Mouse (Mus musculus) hindbrain, embryonic 14.5 days (tissue): ENCODE results near the gene Fgf8. TPM values are rescaled to one million over a fixed set of nuclear protein-coding genes. Genes with fewer than 3 reads are reported as not detected.

ENCODE experiments used
- ATAC-seq: fragments of 200-750 bp; cut with Nextera tagmentation; 2 replicates; pipeline ENCODE4 v1.8.0; 2017; ENCODE audit warnings: moderate number of reproducible peaks, mild to moderate bottlenecking, moderate TSS enrichment, moderate library complexity; ENCODE audit not compliant: low FRiP score
- DNase-seq: peaks from one replicate; pipeline ENCODE4 v3.0.0-alpha.2; 2015; ENCODE audit warnings: low spot score
- H3K27ac ChIP-seq: fragments of 300-500 bp; sonication (generic); 2 replicates; pipeline ENCODE4 v1.5.1; 2014; ENCODE audit warnings: mild to moderate bottlenecking, moderate library complexity
- H3K27me3 ChIP-seq: fragments of 300-500 bp; sonication (generic); 2 replicates; pipeline ENCODE4 v1.6.1; 2014; ENCODE audit warnings: mild to moderate bottlenecking, low read length, mixed read lengths; ENCODE audit not compliant: control insufficient read depth, insufficient read depth
- H3K36me3 ChIP-seq: fragments of 300-500 bp; sonication (generic); replicated peaks from 2 replicates; pipeline ENCODE4 v1.6.1; 2014; ENCODE audit not compliant: control insufficient read depth, insufficient read depth
- H3K4me1 ChIP-seq: fragments of 300-500 bp; sonication (generic); replicated peaks from 2 replicates; pipeline ENCODE4 v1.6.1; 2014; ENCODE audit warnings: antibody characterized with exemption, low read length, mixed read lengths; ENCODE audit not compliant: control insufficient read depth, insufficient read depth
- H3K4me2 ChIP-seq: fragments of 300-500 bp; sonication (generic); replicated peaks from 2 replicates; pipeline ENCODE4 v1.6.1; 2014; ENCODE audit warnings: mild to moderate bottlenecking, moderate library complexity
- H3K4me3 ChIP-seq: fragments of 300-500 bp; sonication (generic); replicated peaks from 2 replicates; pipeline ENCODE4 v1.5.1; 2014; ENCODE audit warnings: mild to moderate bottlenecking, low read length
- H3K9ac ChIP-seq: fragments of 300-500 bp; sonication (generic); 2 replicates; pipeline ENCODE4 v1.6.1; 2014
- H3K9me3 ChIP-seq: fragments of 300-500 bp; sonication (generic); 2 replicates; pipeline ENCODE4 v1.6.1; 2016; ENCODE audit warnings: low read length; ENCODE audit not compliant: control insufficient read depth
- WGBS: fragments of 180-500 bp; shearing (Covaris S2); extraction: QIAGEN DNeasy Blood & Tissue Kit; methylation state at CpG from one replicate; pipeline ENCODE4 v1.1.7; 2014; 5-methylcytosine and 5-hydroxymethylcytosine counted together
- polyA plus RNA-seq: library from polyadenylated mRNA; unstranded; fragments of >200 nt; fragmentation: Nextera tagmentation; extraction: Ambion mirVana; gene quantifications from 2 replicates; pipeline ENCODE4 v1.2.1, GENCODE M21; 2014

Fgf8 gene
- polyA plus RNA-seq, 1 experiment from 2014 or later, result 0.19 TPM

DNA sequence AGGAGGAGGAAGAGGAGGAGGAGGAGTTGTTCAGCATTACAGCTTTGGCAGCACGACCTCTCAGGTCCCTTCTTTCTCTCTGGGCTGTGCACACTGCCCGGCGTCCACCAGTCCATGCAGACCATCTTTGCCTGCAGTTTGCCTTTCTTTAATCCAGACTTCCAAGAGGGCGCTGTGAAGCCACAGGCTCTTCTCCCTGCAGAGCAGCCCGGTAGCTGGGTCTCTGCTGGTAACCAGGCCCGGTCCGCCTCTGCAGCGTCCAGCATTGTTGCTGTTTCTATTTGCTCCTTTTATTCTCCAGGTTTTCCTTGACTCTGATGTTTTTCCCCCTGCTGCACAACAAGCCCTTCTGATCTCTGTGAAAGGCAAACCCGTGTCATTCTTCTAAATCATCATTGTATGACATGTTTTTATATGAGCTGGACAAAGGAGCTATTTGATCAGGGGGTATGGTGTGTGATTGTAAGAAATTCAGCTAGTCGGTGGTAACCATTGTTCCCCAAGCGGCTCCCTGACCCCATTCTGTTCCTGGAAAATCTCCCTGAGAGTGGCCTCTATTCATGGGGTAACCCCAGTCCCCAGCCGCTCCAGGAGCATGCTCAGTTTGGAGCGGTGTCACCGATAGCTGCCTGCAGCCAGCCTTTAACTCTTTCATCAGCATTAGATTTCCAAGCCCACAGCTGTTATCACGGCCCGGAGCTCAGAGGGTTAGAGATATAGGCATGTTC, 25.1 kb downstream of the Fgf8 start:
- Histone ChIP-seq H3K9me3 (no peaks in the 10 kb centered on the region), H3K36me3 (no peaks in the 10 kb centered on the region), H3K27ac (peak overlapping the region; percentile 84), H3K4me1 (peaks cover 15% of the 10 kb centered on the region), H3K4me3 (peak overlapping the region; percentile 24), H3K9ac (peak overlapping the region; percentile 55), H3K27me3 (peaks cover 68% of the 10 kb centered on the region), H3K4me2 (peak overlapping the region; percentile 56)
- ATAC-seq (peak; percentile 84), DNase-seq (peak; percentile 70)
- under 1% methylated on average over 16 of the region's 16 CpGs for WGBS

GRCm38 (mm10) chr19:45708704-45709103, 34.0 kb downstream of the Fgf8 start:
- no peak overlapping the region for H3K27ac ChIP-seq
- H3K9ac ChIP-seq, result no peak overlapping the region
- WGBS, result 76% methylated on average over 3 of the region's 3 CpGs
- no peaks in the 10 kb centered on the region for H3K9me3 ChIP-seq
- no peak for ATAC-seq
- no peak overlapping the region for H3K4me3 ChIP-seq
- peaks cover 11% of the 10 kb centered on the region for H3K27me3 ChIP-seq
- no peaks in the 10 kb centered on the region for H3K36me3 ChIP-seq
- DNase-seq, result no peak
- no peaks in the 10 kb centered on the region for H3K4me1 ChIP-seq
- no peak overlapping the region for H3K4me2 ChIP-seq

DNA sequence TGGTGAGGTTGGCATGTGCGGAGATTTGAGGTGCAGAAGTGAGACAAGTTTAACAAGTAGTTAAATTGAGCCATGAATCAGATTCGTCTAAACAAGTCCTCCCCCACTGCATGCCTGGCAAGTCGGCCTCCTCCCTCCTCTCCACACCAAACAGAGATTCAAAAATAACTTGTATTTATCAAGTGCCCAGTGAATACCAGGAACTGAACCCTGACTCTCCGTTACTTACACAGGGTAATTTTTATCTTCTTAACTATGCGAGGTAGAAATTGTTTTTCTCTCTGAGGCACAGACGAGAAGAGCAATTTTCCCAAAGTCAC, 46.5 kb downstream of the Fgf8 start:
- H3K4me2 ChIP-seq, result no peak overlapping the region
- H3K27ac ChIP-seq, result no peak overlapping the region
- H3K4me1 ChIP-seq, result no peaks in the 10 kb centered on the region
- H3K4me3 ChIP-seq, result no peak overlapping the region
- no peak for ATAC-seq
- H3K27me3 ChIP-seq, result peaks cover 14% of the 10 kb centered on the region
- no peak overlapping the region for H3K9ac ChIP-seq
- DNase-seq, result no peak
- no peaks in the 10 kb centered on the region for H3K9me3 ChIP-seq
- no peaks in the 10 kb centered on the region for H3K36me3 ChIP-seq
- 57% methylated on average over 6 of the region's 6 CpGs for WGBS

DNA sequence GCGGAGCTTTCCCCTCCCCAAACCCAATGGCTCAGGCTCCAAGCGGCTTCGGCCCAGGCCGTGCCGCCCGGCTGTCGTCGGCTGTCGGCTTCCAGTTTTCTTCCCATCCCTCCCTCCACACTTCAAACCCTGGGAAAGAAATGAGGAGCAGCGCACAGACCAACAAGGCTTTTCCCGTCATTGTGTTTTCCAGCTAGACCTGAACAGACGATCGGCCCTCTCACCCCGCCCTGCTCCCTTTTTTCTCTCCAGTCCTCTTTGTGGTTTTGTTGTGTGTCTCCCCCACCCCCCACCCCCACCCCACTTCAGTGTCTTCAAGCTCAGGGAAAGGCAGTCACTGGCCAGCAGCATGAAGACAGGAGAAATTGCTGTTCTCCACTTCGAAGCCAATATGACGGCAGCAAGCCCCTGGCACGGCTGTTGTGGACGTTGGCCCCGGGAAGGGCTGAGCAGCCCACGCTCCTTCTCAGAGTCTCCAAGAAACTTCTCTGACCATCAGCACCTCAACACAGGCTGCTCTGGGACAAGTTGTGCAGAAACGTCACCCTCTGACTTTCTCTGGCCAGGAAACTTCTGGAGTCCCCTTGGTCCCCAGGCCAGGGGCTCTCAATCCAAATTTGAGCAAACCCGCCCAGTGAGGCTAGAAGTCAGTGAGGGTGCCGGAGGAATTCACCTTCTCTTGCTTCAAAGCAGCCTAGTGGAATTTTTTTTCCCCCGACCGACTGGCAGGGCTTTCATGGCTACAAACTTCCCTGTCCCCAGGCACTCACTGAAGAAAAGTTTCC, 47.0 kb downstream of the Fgf8 start:
- no peak overlapping the region for H3K4me3 ChIP-seq
- no peak overlapping the region for H3K4me2 ChIP-seq
- WGBS, result 26% methylated on average over 25 of the region's 25 CpGs
- H3K36me3 ChIP-seq, result no peaks in the 10 kb centered on the region
- no peak overlapping the region for H3K9ac ChIP-seq
- H3K4me1 ChIP-seq, result no peaks in the 10 kb centered on the region
- ATAC-seq (no peak), DNase-seq (no peak)
- no peak overlapping the region for H3K27ac ChIP-seq
- H3K27me3 ChIP-seq, result peaks cover 14% of the 10 kb centered on the region
- no peaks in the 10 kb centered on the region for H3K9me3 ChIP-seq

DNA sequence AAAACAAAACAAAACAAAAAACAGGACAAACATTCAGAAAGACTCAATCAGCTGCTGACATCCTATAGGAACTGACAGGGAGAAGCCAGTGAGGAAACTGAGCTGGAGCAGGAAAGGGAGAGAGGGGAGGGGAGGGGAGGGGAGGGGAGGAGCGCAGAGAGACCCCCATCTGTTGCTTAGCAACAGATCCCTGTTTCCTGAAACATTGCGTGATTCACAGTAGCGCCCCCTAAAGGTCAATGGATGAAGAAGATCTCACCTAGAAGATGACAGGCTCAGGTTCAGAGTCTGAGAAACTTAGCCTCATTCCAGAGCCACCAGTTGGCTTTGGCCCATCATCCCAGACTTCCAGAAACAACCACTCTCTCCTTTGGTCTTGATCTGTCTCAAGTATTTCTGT, 48.7 kb downstream of the Fgf8 start:
- no peak for DNase-seq

GRCm38 (mm10) chr19:45692211-45692610, 50.5 kb downstream of the Fgf8 start:
- no peaks in the 10 kb centered on the region for H3K9me3 ChIP-seq
- H3K27me3 ChIP-seq, result peaks cover 14% of the 10 kb centered on the region
- H3K36me3 ChIP-seq, result no peaks in the 10 kb centered on the region
- H3K4me2 ChIP-seq, result no peak overlapping the region
- WGBS, result 94% methylated on average over 8 of the region's 8 CpGs
- H3K9ac ChIP-seq, result no peak overlapping the region
- H3K4me1 ChIP-seq, result no peaks in the 10 kb centered on the region
- ATAC-seq (no peak), DNase-seq (no peak)
- no peak overlapping the region for H3K27ac ChIP-seq
- H3K4me3 ChIP-seq, result no peak overlapping the region

More for the DNA sequence above, 48.7 kb downstream of the Fgf8 start:
- Histone ChIP-seq H3K4me2 (no peak overlapping the region), H3K27ac (no peak overlapping the region), H3K4me1 (no peaks in the 10 kb centered on the region), H3K4me3 (no peak overlapping the region), H3K9me3 (no peaks in the 10 kb centered on the region), H3K9ac (no peak overlapping the region), H3K27me3 (peaks cover 14% of the 10 kb centered on the region), H3K36me3 (no peaks in the 10 kb centered on the region)
- WGBS, result 32% methylated on average over 3 of the region's 3 CpGs
- ATAC-seq, result no peak

GRCm38 (mm10) chr19:45691001-45691535, 51.6 kb downstream of the Fgf8 start:
- DNase-seq, result no peak
- H3K27ac ChIP-seq, result no peak overlapping the region
- no peak overlapping the region for H3K4me2 ChIP-seq
- H3K36me3 ChIP-seq, result no peaks in the 10 kb centered on the region
- no peaks in the 10 kb centered on the region for H3K4me1 ChIP-seq
- peaks cover 7% of the 10 kb centered on the region for H3K27me3 ChIP-seq
- no peaks in the 10 kb centered on the region for H3K9me3 ChIP-seq
- H3K9ac ChIP-seq, result no peak overlapping the region
- no peak for ATAC-seq
- H3K4me3 ChIP-seq, result no peak overlapping the region
- 63% methylated on average over 8 of the region's 8 CpGs for WGBS

DNA sequence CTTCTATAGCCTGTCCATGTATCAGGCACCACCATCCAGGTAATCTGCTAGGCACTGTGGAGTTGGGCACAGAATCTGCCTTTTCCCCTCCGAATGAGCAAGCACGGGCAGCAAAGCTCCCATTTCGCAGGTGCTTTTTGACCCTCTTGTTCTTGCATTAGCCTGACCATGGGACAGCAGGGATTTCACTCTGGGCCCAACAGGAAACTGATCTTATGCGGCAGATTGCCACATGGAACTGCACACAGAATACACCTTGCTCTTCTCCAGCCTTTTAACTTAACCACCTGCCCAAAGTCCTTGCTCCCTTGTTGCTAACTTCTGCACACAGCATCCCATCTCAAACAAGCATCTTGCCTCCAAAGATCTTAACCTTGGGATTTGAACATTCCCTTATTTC, 55.7 kb downstream of the Fgf8 start:
- H3K36me3 ChIP-seq, result no peaks in the 10 kb centered on the region
- ATAC-seq (no peak), DNase-seq (no peak)
- no peak overlapping the region for H3K9ac ChIP-seq
- H3K27ac ChIP-seq, result no peak overlapping the region
- no peaks in the 10 kb centered on the region for H3K4me1 ChIP-seq
- 61% methylated on average over 4 of the region's 4 CpGs for WGBS
- no peak overlapping the region for H3K4me3 ChIP-seq
- H3K27me3 ChIP-seq, result no peaks in the 10 kb centered on the region
- no peak overlapping the region for H3K4me2 ChIP-seq
- H3K9me3 ChIP-seq, result no peaks in the 10 kb centered on the region
